Mouse (Mus musculus) hematopoietic stem cell, adult 5-6 weeks (primary cell): ENCODE measurements at regions not wholly inside any gene's neighbourhood (a gene's known extent, or its start where the extent isn't known, plus 50 kb on each side); places are given as distances from the start of the nearest gene placed in this dataset.

ENCODE experiments used
- ATAC-seq, 2 experiments: fragments of 125-278 bp in 1 of 2; replicated peaks in 1 of 2; 2 replicates each; pipeline ENCODE4 v1.8.0; 2016 to 2017; ENCODE audit warnings: inconsistent platforms in 2 of 2, mild to moderate bottlenecking in 2 of 2, moderate number of reproducible peaks in 2 of 2, low read depth in 1 of 2, moderate TSS enrichment in 1 of 2; ENCODE audit not compliant: low FRiP score in 2 of 2, poor library complexity in 2 of 2, severe bottlenecking in 2 of 2, insufficient read depth in 1 of 2, low TSS enrichment in 1 of 2

- no peak for ATAC-seq
Observed at GRCm38 (mm10) chr15:52944592-52944991, 940.1 kb upstream of the Gm7489 start.

- no peak for ATAC-seq
Observed at GRCm38 (mm10) chr15:52948196-52948595, 936.5 kb upstream of the Gm7489 start.

GRCm38 (mm10) chr15:52953480-52953879 lies 931.2 kb upstream of the Gm7489 start:
- no peak for ATAC-seq

- ATAC-seq, result no peak
Observed at GRCm38 (mm10) chr15:52954715-52955593, 929.8 kb upstream of the Gm7489 start.

DNA sequence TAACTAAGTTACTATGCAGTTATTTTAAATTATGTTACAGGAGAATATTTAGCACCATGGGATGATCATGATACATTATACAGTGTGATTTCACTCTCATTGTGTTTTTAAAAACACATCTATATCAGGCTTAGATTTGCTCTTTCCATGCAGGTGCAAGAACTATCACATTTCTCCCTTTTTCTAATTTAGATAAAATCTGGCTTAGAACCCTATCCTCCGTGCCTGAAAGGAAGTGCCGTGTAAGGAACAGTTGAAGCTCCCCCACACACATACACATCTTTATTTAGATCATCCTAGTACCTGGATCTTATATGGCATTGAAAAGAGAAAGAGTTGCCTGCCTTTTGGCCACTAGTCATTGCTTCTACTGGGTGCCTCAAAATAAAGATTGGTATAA lies 925.0 kb upstream of the Gm7489 start:
- ATAC-seq, result no peak

DNA sequence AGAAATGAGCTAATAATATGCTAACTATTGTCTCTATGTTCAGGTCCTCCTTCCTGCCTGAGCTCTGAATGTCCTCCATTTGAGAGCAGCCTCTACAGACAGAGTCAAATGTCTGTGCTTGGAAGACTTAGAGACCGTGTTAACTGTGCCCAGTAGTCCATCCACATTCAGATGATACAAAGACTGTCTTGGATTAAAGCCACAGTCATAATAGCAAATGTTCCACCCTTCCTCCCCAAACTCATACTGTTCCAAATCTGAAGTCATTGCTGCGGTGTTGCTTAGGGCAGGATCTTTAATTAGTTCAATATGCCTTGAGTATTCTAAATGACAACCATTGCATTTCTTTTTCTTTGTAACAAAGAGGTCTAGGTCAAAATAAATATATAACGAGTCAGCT lies 923.2 kb upstream of the Gm7489 start:
- ATAC-seq, result no peak

DNA sequence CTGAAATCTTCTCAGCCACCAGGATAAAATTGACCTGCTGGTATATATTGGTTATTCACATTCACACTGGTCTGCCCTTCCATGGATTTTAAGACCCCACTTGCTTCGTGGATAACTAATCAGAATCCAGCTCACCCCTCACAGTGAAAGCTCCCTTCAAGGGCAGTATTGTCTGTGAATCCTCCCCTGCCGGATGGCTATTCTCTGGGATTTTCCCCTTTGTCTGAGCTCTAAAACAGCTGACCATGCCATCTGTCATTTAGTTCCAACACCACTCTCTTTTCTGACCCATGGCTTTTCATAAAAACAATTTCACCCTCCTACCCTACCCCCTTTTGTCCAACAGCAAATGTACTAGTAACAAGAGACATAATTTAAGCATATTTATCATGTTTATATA lies 920.8 kb upstream of the Gm7489 start:
- no peak for ATAC-seq

GRCm38 (mm10) chr15:52964403-52964802 lies 920.3 kb upstream of the Gm7489 start:
- no peak for ATAC-seq

DNA sequence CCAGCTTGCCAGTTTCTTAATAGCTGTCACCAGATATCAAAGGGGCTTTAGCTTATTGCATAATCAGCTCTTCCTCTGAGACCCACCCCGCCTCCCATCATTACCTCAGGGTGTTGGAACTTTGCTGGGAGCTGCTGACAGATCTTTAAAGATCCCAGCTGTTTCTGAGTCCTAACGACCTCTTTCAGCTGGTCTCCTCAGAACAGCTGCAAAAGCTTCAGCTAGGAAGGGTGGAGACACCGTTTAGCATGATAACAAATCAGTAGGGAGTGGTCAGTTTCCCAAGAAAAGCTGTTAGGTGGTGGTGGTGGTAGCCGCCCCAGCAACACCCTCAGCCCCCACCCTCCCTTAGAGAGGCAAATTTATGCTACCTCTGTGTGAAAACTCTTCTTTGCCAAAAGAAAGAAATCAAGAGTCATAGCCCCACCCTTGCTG lies 916.9 kb upstream of the Gm7489 start:
- ATAC-seq, result no peak

- no peak for ATAC-seq
Observed at GRCm38 (mm10) chr15:52982821-52983220, 901.9 kb upstream of the Gm7489 start.

DNA sequence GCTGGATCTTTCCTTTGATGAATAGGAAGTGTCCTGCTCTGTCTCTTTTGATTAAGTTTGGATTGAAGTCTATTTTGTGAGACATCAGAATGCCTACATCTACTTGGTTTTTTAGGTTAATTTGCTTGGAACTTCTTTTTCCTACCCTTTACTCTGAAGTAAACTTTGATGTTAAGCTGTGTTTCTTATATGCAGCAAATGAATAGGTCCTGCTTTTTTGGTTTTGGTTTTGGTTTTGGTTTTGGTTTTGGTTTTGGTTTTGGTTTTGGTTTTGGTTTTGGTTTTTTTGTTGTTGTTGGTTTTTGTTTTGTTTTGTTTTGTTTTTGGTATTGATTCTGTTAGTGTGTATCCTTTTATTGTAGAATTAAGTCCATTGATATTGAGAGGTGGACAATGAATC lies 894.1 kb upstream of the Gm7489 start:
- ATAC-seq, result no peak

DNA sequence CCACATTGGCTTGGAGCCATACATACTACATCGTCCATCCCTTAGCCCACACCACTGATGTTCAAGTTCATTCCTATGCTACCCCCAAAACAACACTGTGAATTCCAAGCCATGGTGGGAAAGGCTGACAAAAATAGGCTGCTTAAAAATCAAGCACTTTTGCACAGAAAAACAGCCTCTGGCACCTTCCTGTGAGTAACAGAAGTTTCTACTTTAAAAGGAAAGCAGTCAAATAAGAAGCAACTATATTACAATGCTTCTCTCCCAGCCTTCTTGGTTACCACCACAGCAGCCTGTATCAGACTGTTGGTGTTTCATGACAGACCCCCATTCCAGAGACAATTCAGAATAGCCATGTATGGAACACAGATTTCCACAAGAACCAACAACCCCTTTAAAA lies 890.4 kb upstream of the Gm7489 start:
- ATAC-seq, result no peak

DNA sequence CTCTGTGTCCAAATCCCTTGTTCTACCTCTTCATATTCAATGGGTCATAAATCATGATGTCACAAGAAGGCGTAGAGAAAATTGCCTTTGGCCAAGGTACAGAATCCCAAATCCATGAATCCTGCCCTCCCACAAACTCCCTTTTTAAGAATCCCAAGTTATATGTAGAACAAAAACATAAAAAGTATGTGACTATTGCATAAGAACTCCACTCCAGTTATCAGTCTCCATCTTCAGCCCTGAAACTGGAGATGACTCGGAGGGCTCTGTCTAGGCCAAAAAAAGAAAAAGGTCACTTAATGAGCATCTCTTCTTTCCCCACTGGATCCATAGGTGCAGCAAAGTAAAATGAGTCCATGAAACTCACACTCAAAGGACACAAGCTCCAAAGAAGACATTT lies 885.5 kb upstream of the Gm7489 start:
- ATAC-seq, result no peak

GRCm38 (mm10) chr15:52999776-53000175 lies 884.9 kb upstream of the Gm7489 start:
- ATAC-seq, result no peak

GRCm38 (mm10) chr15:53001429-53001828 lies 883.3 kb upstream of the Gm7489 start:
- no peak for ATAC-seq

DNA sequence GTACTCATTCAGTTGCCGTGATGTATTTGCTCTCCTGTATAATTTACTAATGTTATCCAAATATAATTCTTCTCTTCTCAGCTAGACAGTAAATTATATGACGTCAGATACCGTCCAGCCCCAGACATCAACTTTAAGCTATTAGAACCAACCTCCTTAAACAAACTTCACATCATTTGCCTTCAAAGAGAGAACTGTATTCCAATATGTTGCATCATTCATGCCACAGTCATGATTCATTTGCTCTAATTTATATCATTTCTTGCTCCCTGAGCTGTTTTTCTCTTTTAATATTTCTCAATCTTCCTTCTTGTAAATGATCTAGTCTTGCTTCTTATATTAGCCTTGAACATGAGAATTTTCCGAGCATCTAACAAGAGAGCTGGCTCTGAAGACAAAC lies 882.7 kb upstream of the Gm7489 start:
- no peak for ATAC-seq

GRCm38 (mm10) chr15:53004078-53004477 lies 880.6 kb upstream of the Gm7489 start:
- no peak for ATAC-seq

DNA sequence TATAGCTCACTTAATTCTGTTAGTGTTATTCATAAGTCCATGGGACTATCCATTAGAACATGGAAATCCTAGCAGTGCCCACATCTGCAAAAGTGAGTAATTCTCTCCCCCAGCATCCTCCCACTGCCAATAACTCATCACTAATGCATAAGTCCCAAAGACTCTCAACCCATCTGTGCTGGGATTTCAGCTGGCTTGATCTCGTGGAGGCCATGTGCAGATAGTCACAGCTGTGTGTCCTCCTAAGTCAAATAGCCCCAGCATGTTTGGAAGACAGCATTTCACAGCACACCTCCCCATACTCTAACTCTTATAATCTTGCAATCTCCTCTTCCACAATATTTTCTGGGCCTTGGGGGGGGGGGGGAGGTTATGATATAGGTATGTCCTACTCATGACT lies 877.9 kb upstream of the Gm7489 start:
- ATAC-seq, result no peak

DNA sequence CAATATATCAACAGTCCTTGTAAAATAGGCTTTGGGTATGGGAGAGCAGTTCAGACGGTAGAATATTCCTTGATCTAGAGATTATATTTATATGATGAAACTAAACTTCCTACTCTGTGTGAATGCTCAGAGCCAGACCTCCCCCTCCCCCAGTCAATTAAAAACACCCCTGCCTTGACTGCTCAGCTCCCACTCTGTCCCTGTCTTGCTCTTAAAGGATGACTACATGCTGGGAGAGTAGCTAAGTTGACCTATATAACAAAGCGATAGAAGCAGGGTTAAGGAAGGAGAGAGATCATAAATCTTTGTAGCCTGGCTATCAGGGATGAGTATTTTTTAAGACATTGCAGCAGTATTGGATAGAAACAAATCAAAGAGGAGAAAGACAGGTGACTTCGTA lies 875.4 kb upstream of the Gm7489 start:
- no peak for ATAC-seq
